Mouse (Mus musculus): ENCODE data around the gene Cmtm5.
"Not testable (repeated sequence)": the region's sequence is repeated elsewhere in the genome, so short reads cannot be mapped to it uniquely, and the experiment has no call there.

Gene Cmtm5

GRCm38 (mm10) chr14:54959197-54959596 lies 23.1 kb downstream of the Cmtm5 start:
- no peak for DNase-seq (ENCODE audit: low spot score in 2 of 2)

- DNase-seq (ENCODE audit: low spot score in 2 of 2), result not testable (repeated sequence)
These were observed 24.0 kb downstream of the Cmtm5 start for GRCm38 (mm10) chr14:54959853-54960613.

- DNase-seq (ENCODE audit: low spot score in 2 of 2), result peak; percentile 22 to 34
These were observed 24.7 kb downstream of the Cmtm5 start for GRCm38 (mm10) chr14:54960769-54961168.

GRCm38 (mm10) chr14:54961487-54961886 lies 25.4 kb downstream of the Cmtm5 start:
- DNase-seq (ENCODE audit: low spot score in 2 of 2), result no peak

GRCm38 (mm10) chr14:54962714-54963113 lies 26.7 kb downstream of the Cmtm5 start:
- DNase-seq (ENCODE audit: low spot score in 2 of 2), result no peak

- DNase-seq (ENCODE audit: low spot score in 2 of 2), result no peak
These were observed 27.7 kb downstream of the Cmtm5 start for GRCm38 (mm10) chr14:54963727-54964126.

- DNase-seq (ENCODE audit: low spot score in 2 of 2), result no peak
These were observed 29.0 kb downstream of the Cmtm5 start for GRCm38 (mm10) chr14:54965044-54965443.

- no peak for DNase-seq (ENCODE audit: low spot score in 2 of 2)
These were observed 29.6 kb downstream of the Cmtm5 start for GRCm38 (mm10) chr14:54965631-54966030.

- no peak for DNase-seq (ENCODE audit: low spot score in 2 of 2)
These were observed 30.4 kb downstream of the Cmtm5 start, which contains the start of gene Myh6 for GRCm38 (mm10) chr14:54966320-54966977. TSS of gene Myh6 (minus strand) at chr14:54966927.

GRCm38 (mm10) chr14:54967874-54968273 lies 31.8 kb downstream of the Cmtm5 start:
- DNase-seq (ENCODE audit: low spot score in 2 of 2), result no peak

GRCm38 (mm10) chr14:54968344-54968743 lies 32.3 kb downstream of the Cmtm5 start:
- no peak for DNase-seq (ENCODE audit: low spot score in 2 of 2)

GRCm38 (mm10) chr14:54972786-54973185 lies 36.7 kb downstream of the Cmtm5 start:
- not testable (repeated sequence) for DNase-seq (ENCODE audit: low spot score in 2 of 2)

- DNase-seq (ENCODE audit: low spot score in 2 of 2), result peak; percentile 28 to 43
These were observed 38.2 kb downstream of the Cmtm5 start for GRCm38 (mm10) chr14:54974068-54974791.

- DNase-seq (ENCODE audit: low spot score in 2 of 2), result no peak
These were observed 40.6 kb downstream of the Cmtm5 start, which contains the start of gene Gm17428 for GRCm38 (mm10) chr14:54976633-54977032. TSS of gene Gm17428 (plus strand) at chr14:54976933.

- no peak for DNase-seq (ENCODE audit: low spot score in 2 of 2)
These were observed 42.6 kb downstream of the Cmtm5 start for GRCm38 (mm10) chr14:54978664-54979063.

GRCm38 (mm10) chr14:54981934-54982333 lies 45.9 kb downstream of the Cmtm5 start:
- DNase-seq (ENCODE audit: low spot score in 2 of 2), result no peak

GRCm38 (mm10) chr14:54988350-54988874 lies 52.4 kb downstream of the Cmtm5 start:
- not testable (repeated sequence) for DNase-seq (ENCODE audit: low spot score in 2 of 2)
